Mouse (Mus musculus) MEL (cell line): ENCODE measurements around the gene Rpl22l1. TPM values are rescaled to one million over a fixed set of nuclear protein-coding genes. Genes with fewer than 3 reads are reported as not detected.

ENCODE experiments used
- DNase-seq: peaks from one replicate; pipeline ENCODE4 v3.0.0; 2011; ENCODE audit warnings: low read depth, low spot score
- H3K27ac ChIP-seq: 2 replicates; pipeline ENCODE4 v1.5.1; 2012; ENCODE audit warnings: low read depth, mild to moderate bottlenecking, control low read depth, low read length, moderate library complexity; ENCODE audit not compliant: control insufficient read depth
- H3K27me3 ChIP-seq, 2 experiments: fragments of 150-350 bp in 1 of 2; sonication (generic) in 1 of 2; 2 replicates each; pipeline ENCODE4 v1.6.1; 2012; ENCODE audit warnings: low read length in 2 of 2, mild to moderate bottlenecking in 2 of 2, improper control_type of control experiment in 1 of 2, moderate library complexity in 1 of 2; ENCODE audit not compliant: insufficient read depth in 2 of 2, control insufficient read depth in 1 of 2
- H3K36me3 ChIP-seq, 2 experiments: 2 replicates each; pipeline ENCODE4 v1.6.1; 2012 to 2014; ENCODE audit warnings: low read length in 2 of 2, improper control_type of control experiment in 1 of 2, inconsistent platforms in 1 of 2, mild to moderate bottlenecking in 1 of 2; ENCODE audit not compliant: insufficient read depth in 2 of 2, control insufficient read depth in 1 of 2
- H3K4me1 ChIP-seq, 2 experiments: fragments of 150-350 bp in 1 of 2; sonication (generic) in 1 of 2; 2 replicates each; pipeline ENCODE4 v1.6.1; 2012; ENCODE audit warnings: low read length in 2 of 2, improper control_type of control experiment in 1 of 2, mild to moderate bottlenecking in 1 of 2; ENCODE audit not compliant: insufficient read depth in 2 of 2, control insufficient read depth in 1 of 2
- H3K4me3 ChIP-seq, 2 experiments: fragments of 150-350 bp in 1 of 2; sonication (generic) in 1 of 2; 2 replicates each; pipeline ENCODE4 v1.5.1; 2012; ENCODE audit warnings: low read depth in 2 of 2, low read length in 2 of 2, mild to moderate bottlenecking in 2 of 2, moderate library complexity in 2 of 2, control low read depth in 1 of 2, improper control_type of control experiment in 1 of 2; ENCODE audit not compliant: control insufficient read depth in 1 of 2, insufficient read depth in 1 of 2
- H3K79me2 ChIP-seq: 2 replicates; pipeline ENCODE4 v1.6.1; 2012; ENCODE audit warnings: mild to moderate bottlenecking, low read length, moderate library complexity; ENCODE audit not compliant: control insufficient read depth, poor library complexity, insufficient read depth
- H3K9ac ChIP-seq: 2 replicates; pipeline ENCODE4 v1.6.1; 2012; ENCODE audit warnings: low read depth, mild to moderate bottlenecking, control low read depth, low read length, moderate library complexity; ENCODE audit not compliant: control insufficient read depth, poor library complexity, severe bottlenecking
- H3K9me3 ChIP-seq: fragments of 150-350 bp; sonication (generic); replicated peaks from 2 replicates; pipeline ENCODE4 v1.6.1; 2012; ENCODE audit warnings: mild to moderate bottlenecking, low read length, improper control_type of control experiment, moderate library complexity; ENCODE audit not compliant: insufficient read depth
- E2F4 ChIP-seq: IDR thresholded peaks from 2 replicates; pipeline ENCODE4 v1.6.1; 2011; ENCODE audit warnings: low read depth, low read length, improper control_type of control experiment, borderline replicate concordance
- EP300 ChIP-seq, 2 experiments: IDR thresholded peaks; 2 replicates each; pipeline ENCODE4 v1.6.1; 2011; ENCODE audit warnings: improper control_type of control experiment in 2 of 2, low read length in 2 of 2, low read depth in 1 of 2, mild to moderate bottlenecking in 1 of 2
- JUND ChIP-seq: IDR thresholded peaks from 2 replicates; pipeline ENCODE4 v1.6.1; 2011; ENCODE audit warnings: low read depth, mild to moderate bottlenecking, improper control_type of control experiment, low read length
- KAT2A ChIP-seq: conservative IDR thresholded peaks from 2 replicates; pipeline ENCODE4 v1.6.1; 2012; ENCODE audit warnings: low read depth, low read length, improper control_type of control experiment, inconsistent platforms
- MAFK ChIP-seq: IDR thresholded peaks from 2 replicates; pipeline ENCODE4 v1.6.1; 2011; ENCODE audit warnings: low read depth, mild to moderate bottlenecking, low read length, improper control_type of control experiment, borderline replicate concordance
- MEF2A ChIP-seq: IDR thresholded peaks from 2 replicates; pipeline ENCODE4 v1.6.1; 2014; ENCODE audit warnings: low read depth, mild to moderate bottlenecking, inconsistent platforms, low read length, improper control_type of control experiment; ENCODE audit not compliant: poor library complexity, insufficient replicate concordance, severe bottlenecking; ENCODE audit errors: extremely low read depth
- MXI1 ChIP-seq: IDR thresholded peaks from 2 replicates; pipeline ENCODE4 v1.6.1; 2011; ENCODE audit warnings: mild to moderate bottlenecking, low read depth, low read length, improper control_type of control experiment
- MYC ChIP-seq: IDR thresholded peaks from 2 replicates; pipeline ENCODE4 v1.6.1; 2011; ENCODE audit warnings: low read depth, mild to moderate bottlenecking, low read length, improper control_type of control experiment, moderate library complexity
- NELFE ChIP-seq: IDR thresholded peaks from 2 replicates; pipeline ENCODE4 v1.6.1; 2011; ENCODE audit warnings: low read depth, low read length, improper control_type of control experiment
- NRF1 ChIP-seq: IDR thresholded peaks from 2 replicates; pipeline ENCODE4 v1.6.1; 2014; ENCODE audit warnings: low read depth, mild to moderate bottlenecking, inconsistent platforms, low read length, improper control_type of control experiment, moderate library complexity; ENCODE audit not compliant: poor library complexity, insufficient read depth, severe bottlenecking
- POLR2A ChIP-seq, 2 experiments: IDR thresholded peaks; 2 replicates each; pipeline ENCODE4 v1.6.1; 2011 to 2012; ENCODE audit warnings: low read length in 2 of 2, mild to moderate bottlenecking in 2 of 2, control low read depth in 1 of 2, improper control_type of control experiment in 1 of 2, low read depth in 1 of 2, moderate library complexity in 1 of 2; ENCODE audit not compliant: control insufficient read depth in 1 of 2, insufficient read depth in 1 of 2, poor library complexity in 1 of 2
- RAD21 ChIP-seq: IDR thresholded peaks from 2 replicates; pipeline ENCODE4 v1.6.1; 2011; ENCODE audit warnings: mild to moderate bottlenecking, low read depth, low read length, improper control_type of control experiment
- TAL1 ChIP-seq: IDR thresholded peaks from 2 replicates; pipeline ENCODE4 v1.6.1; 2012; ENCODE audit warnings: mild to moderate bottlenecking, inconsistent platforms, low read length, moderate library complexity, mixed read lengths
- TCF12 ChIP-seq: IDR thresholded peaks from 2 replicates; pipeline ENCODE4 v1.6.1; 2014; ENCODE audit warnings: low read depth, mild to moderate bottlenecking, inconsistent platforms, low read length, improper control_type of control experiment, moderate library complexity
- USF2 ChIP-seq, 2 experiments: IDR thresholded peaks; 2 replicates each; pipeline ENCODE4 v1.6.1; 2011 to 2012; ENCODE audit warnings: improper control_type of control experiment in 2 of 2, low read length in 2 of 2, borderline replicate concordance in 1 of 2, inconsistent platforms in 1 of 2, low read depth in 1 of 2, mild to moderate bottlenecking in 1 of 2; ENCODE audit not compliant: insufficient read depth in 1 of 2
- ZMIZ1 ChIP-seq: IDR thresholded peaks from 2 replicates; pipeline ENCODE4 v1.6.1; 2012; ENCODE audit warnings: low read depth, mild to moderate bottlenecking, inconsistent platforms, low read length, improper control_type of control experiment, moderate library complexity
- polyA plus RNA-seq, 2 experiments: library from polyadenylated mRNA; stranded (reverse) in 1 of 2; unstranded in 1 of 2; fragments of >175 nt in 1 of 2; fragments of >200 nt in 1 of 2; gene quantifications; 2 replicates each; pipeline versions ENCODE4 v1.2.1 to v1.2.4; 2012; ENCODE audit warnings: low replicate concordance in 2 of 2, low read depth in 1 of 2; ENCODE audit not compliant: insufficient read length in 2 of 2, insufficient read depth in 1 of 2, missing spikeins in 1 of 2
- total RNA-seq: library from RNA; depleted of rRNA; stranded (reverse); fragments of 300-350 nt; gene quantifications from 2 replicates; pipeline ENCODE4 v1.2.3, GENCODE M21; 2012

The Rpl22l1 gene
- total and polyA plus RNA-seq, 3 experiments = 84.5 to 97.8 TPM; not detected in 1

DNA sequence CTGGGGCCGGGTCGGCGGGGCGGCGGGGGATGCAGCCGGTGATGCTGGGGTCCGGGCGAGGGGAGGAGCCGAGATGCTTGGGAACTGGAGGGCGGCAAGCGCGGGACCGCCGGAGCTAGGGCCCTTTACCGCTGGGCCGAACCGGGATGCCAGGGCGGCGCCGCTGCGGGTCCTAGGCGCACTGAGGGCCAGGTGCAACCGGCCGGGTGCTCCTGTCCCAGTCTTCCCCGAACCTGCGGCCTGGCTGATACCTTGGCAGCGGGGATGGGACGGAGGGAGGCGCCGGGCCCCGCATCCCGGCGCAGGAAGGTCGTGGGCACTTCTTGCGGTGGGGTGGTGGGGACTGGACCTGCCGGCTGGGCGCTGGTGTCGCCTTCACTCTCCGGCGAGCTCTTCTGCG lies 23.8 kb upstream of the Rpl22l1 start:
- no peaks in the 10 kb centered on the region for H3K9me3 ChIP-seq
- H3K4me3 ChIP-seq = peak overlapping the region; percentile 75 to 83
- no peaks in the 10 kb centered on the region for H3K27me3 ChIP-seq
- peaks cover 2 to 11% of the 10 kb centered on the region in 2 experiments; a peak in 3 of 4 replicates for H3K4me1 ChIP-seq
- no peak for TF ChIP-seq MEF2A
- 0 out of 2 replicates have a peak, but pooled peaks have one; percentile 4 for TF ChIP-seq NELFE
- no peak for TF ChIP-seq JUND
- TF ChIP-seq E2F4 = no peak
- no peak for TF ChIP-seq NRF1
- TF ChIP-seq USF2 (IDR thresholded peaks at IDR 0.05; ENCODE audit: borderline replicate concordance in 1 of 2, insufficient read depth in 1 of 2, low read depth in 1 of 2, low read length in 2 of 2) = no peak
- TF ChIP-seq POLR2A (IDR thresholded peaks at IDR 0.05; ENCODE audit: control insufficient read depth in 1 of 2, insufficient read depth in 1 of 2, low read depth in 1 of 2, low read length in 2 of 2, poor library complexity in 1 of 2) = no peak
- no peak for TF ChIP-seq TCF12
- TF ChIP-seq MYC = no peak
- no peak for DNase-seq
- H3K79me2 ChIP-seq = no peaks in the 10 kb centered on the region; the same call in 1 of the 2 replicates
- H3K9ac ChIP-seq = peak overlapping the region; percentile 72
- H3K27ac ChIP-seq = no peak overlapping the region
- H3K36me3 ChIP-seq = peaks cover 0 to 9% of the 10 kb centered on the region in 2 experiments; a peak in 2 of 4 replicates

DNA sequence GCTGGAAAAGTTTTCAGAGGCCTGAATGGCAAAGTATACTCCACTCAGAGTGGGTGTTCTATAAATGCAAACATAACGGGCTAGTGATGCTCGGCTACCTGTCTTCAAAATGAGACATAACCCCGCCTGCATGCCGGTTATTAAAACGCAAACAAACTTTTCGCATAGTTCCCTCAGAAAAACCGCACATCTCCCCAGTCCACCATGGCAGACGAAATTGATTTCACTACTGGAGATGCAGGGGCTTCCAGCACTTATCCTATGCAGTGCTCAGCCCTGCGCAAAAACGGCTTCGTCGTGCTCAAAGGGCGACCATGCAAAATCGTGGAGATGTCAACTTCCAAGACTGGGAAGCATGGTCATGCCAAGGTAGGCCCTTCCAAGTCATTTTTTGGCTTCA lies 23.4 kb upstream of the Rpl22l1 start:
- no peaks in the 10 kb centered on the region for H3K27me3 ChIP-seq
- no peak for DNase-seq
- peaks cover 0 to 6% of the 10 kb centered on the region in 2 experiments; a peak in 1 of 4 replicates for H3K36me3 ChIP-seq
- H3K9ac ChIP-seq = peak overlapping the region; percentile 72
- H3K9me3 ChIP-seq = no peaks in the 10 kb centered on the region
- no peak overlapping the region for H3K27ac ChIP-seq
- no peaks in the 10 kb centered on the region; the same call in 1 of the 2 replicates for H3K79me2 ChIP-seq
- H3K4me3 ChIP-seq = peak overlapping the region; percentile 75 to 83
- TF ChIP-seq EP300 (IDR thresholded peaks at IDR 0.05; ENCODE audit: low read depth in 1 of 2, low read length in 2 of 2) (no peak), MXI1 (no peak), MYC (no peak), JUND (no peak), KAT2A (no peak), TAL1 (no peak)
- TF ChIP-seq, all 39 proteins: peak for 0
- peaks cover 0 to 8% of the 10 kb centered on the region in 2 experiments; a peak in 1 of 4 replicates for H3K4me1 ChIP-seq

DNA sequence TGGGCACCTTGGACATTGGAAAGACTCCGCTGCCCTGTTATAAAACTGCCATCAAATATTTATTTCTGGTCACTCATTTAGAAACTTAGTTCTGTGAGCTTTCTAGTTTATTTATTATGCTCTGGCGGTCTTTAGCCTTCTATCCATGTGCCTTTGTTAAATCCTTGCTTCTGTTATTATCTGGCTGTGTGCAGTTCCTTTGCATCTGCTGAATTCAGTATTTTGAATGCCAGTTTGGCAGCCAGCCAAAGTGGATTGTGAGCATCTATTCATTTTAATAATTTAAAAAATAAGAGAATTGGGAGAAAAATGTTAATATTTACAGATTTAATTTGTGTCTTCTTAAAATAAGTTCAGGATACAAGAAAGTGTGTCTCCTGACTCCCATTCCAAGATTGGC lies 21.1 kb upstream of the Rpl22l1 start:
- no peaks in the 10 kb centered on the region; the same call in 1 of the 2 replicates for H3K79me2 ChIP-seq
- H3K27ac ChIP-seq = no peak overlapping the region
- no peaks in the 10 kb centered on the region for H3K27me3 ChIP-seq
- H3K36me3 ChIP-seq = peaks cover 0 to 4% of the 10 kb centered on the region in 2 experiments; a peak in 1 of 4 replicates
- no peak overlapping the region for H3K9ac ChIP-seq
- peaks cover 0 to 8% of the 10 kb centered on the region in 2 experiments; a peak in 1 of 4 replicates for H3K4me1 ChIP-seq
- DNase-seq = no peak
- H3K4me3 ChIP-seq = no peak overlapping the region
- no peaks in the 10 kb centered on the region for H3K9me3 ChIP-seq
- no peak for TF ChIP-seq USF2 (IDR thresholded peaks at IDR 0.05; ENCODE audit: borderline replicate concordance in 1 of 2, insufficient read depth in 1 of 2, low read depth in 1 of 2, low read length in 2 of 2)
- TF ChIP-seq JUND = no peak
- TF ChIP-seq RAD21 = no peak
- no peak for TF ChIP-seq MAFK
- no peak for TF ChIP-seq MEF2A
- no peak for TF ChIP-seq ZMIZ1
